Mouse (Mus musculus): Measurements from ENCODE around the gene Grik4.
A peak's percentile ranks its signal among the peaks of the same experiment; 100 is the strongest.
"Not testable (repeated sequence)": the region's sequence is repeated elsewhere in the genome, so short reads cannot be mapped to it uniquely, and the experiment has no call there.

Grik4 gene

GRCm38 (mm10) chr9:42799242-42799641 is 145.1 kb downstream of the Grik4 start:
- DNase-seq (ENCODE audit: low read depth, low spot score), result no peak

GRCm38 (mm10) chr9:42798280-42798679 is 146.0 kb downstream of the Grik4 start:
- DNase-seq (ENCODE audit: low read depth, low spot score), result no peak

GRCm38 (mm10) chr9:42797276-42797675 is 147.0 kb downstream of the Grik4 start:
- DNase-seq (ENCODE audit: low read depth, low spot score), result no peak

GRCm38 (mm10) chr9:42795881-42796280 is 148.4 kb downstream of the Grik4 start:
- no peak for DNase-seq (ENCODE audit: low read depth, low spot score)

GRCm38 (mm10) chr9:42794006-42794405 is 150.3 kb downstream of the Grik4 start:
- no peak for DNase-seq (ENCODE audit: low read depth, low spot score)

GRCm38 (mm10) chr9:42793581-42793980 is 150.7 kb downstream of the Grik4 start:
- DNase-seq (ENCODE audit: low read depth, low spot score), result no peak

GRCm38 (mm10) chr9:42792381-42792780 is 151.9 kb downstream of the Grik4 start:
- DNase-seq (ENCODE audit: low read depth, low spot score), result peak; percentile 3

GRCm38 (mm10) chr9:42791779-42792178 is 152.5 kb downstream of the Grik4 start:
- DNase-seq (ENCODE audit: low read depth, low spot score), result no peak

GRCm38 (mm10) chr9:42791346-42791745 is 152.9 kb downstream of the Grik4 start:
- DNase-seq (ENCODE audit: low read depth, low spot score), result no peak

- peak; percentile 57 for DNase-seq (ENCODE audit: low read depth, low spot score)
Observed at GRCm38 (mm10) chr9:42788471-42788870, 155.8 kb downstream of the Grik4 start.

- DNase-seq (ENCODE audit: low read depth, low spot score), result no peak
Observed at GRCm38 (mm10) chr9:42786882-42787281, 157.4 kb downstream of the Grik4 start.

GRCm38 (mm10) chr9:42786286-42786685 is 158.0 kb downstream of the Grik4 start:
- no peak for DNase-seq (ENCODE audit: low read depth, low spot score)

- no peak for DNase-seq (ENCODE audit: low read depth, low spot score)
Observed at GRCm38 (mm10) chr9:42785173-42785830, 159.0 kb downstream of the Grik4 start.

- DNase-seq (ENCODE audit: low read depth, low spot score), result no peak
Observed at GRCm38 (mm10) chr9:42783248-42783903, 160.9 kb downstream of the Grik4 start.

GRCm38 (mm10) chr9:42778471-42779263 is 165.6 kb downstream of the Grik4 start:
- not testable (repeated sequence) for DNase-seq (ENCODE audit: low read depth, low spot score)

- DNase-seq (ENCODE audit: low read depth, low spot score), result no peak
Observed at GRCm38 (mm10) chr9:42777913-42778312, 166.4 kb downstream of the Grik4 start.

- DNase-seq (ENCODE audit: low read depth, low spot score), result no peak
Observed at GRCm38 (mm10) chr9:42776804-42777203, 167.5 kb downstream of the Grik4 start.

- DNase-seq (ENCODE audit: low read depth, low spot score), result no peak
Observed at GRCm38 (mm10) chr9:42764823-42765560, 179.3 kb downstream of the Grik4 start.

- DNase-seq (ENCODE audit: low read depth, low spot score), result no peak
Observed at GRCm38 (mm10) chr9:42758682-42759205, 185.5 kb downstream of the Grik4 start.

- no peak for DNase-seq (ENCODE audit: low read depth, low spot score)
Observed at GRCm38 (mm10) chr9:42757012-42757640, 187.2 kb downstream of the Grik4 start.

- no peak for DNase-seq (ENCODE audit: low read depth, low spot score)
Observed at GRCm38 (mm10) chr9:42754699-42755098, 189.6 kb downstream of the Grik4 start.
